Mouse (Mus musculus): ENCODE results near the gene U90926.

DNA sequence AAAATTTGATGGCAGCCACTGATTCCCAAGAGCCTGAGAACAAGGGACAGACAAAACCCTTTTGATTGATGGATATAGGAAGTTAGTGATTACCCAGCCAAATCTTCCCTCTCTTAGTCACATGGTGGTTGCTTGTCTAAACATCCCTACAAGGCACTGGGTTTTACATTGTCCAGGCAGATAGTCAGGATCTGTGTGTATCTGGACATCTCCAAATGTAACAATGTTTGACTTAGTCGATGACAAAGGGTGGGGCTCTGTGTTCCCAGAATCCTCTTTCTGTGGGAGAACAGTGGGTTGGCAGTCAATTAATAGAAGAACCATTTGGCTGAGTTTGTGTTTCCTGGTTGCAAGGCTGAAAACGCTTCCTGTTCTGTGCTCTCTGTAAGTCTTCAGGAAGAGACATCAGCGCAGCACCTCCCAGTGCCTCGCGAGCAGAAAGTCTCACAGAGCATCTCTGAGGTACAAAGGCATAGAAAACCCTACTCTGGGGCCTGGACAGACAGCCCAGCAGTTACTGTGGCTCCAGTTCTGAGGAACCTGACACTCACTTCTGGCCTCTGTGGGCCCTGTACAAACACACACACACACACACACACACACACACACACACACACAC is 19.8 kb upstream of the U90926 start:
- TF ChIP-seq EP300 (IDR thresholded peaks at IDR 0.05; ENCODE audit: low read depth) (no peak), CTCF (IDR thresholded peaks at IDR 0.05; ENCODE audit: low read depth) (no peak)

All from heart, postnatal 0 days (tissue).